Mouse (Mus musculus): ENCODE measurements around the gene Ifi213.
"Not testable (repeated sequence)": the region's sequence is repeated elsewhere in the genome, so short reads cannot be mapped to it uniquely, and the experiment has no call there.

Ifi213 gene

GRCm38 (mm10) chr1:173598838-173599494 is at the start of gene Ifi213:
Gene Ifi213, minus strand, starts transcription at chr1:173599274.
- not testable (repeated sequence) for DNase-seq

- DNase-seq = no peak
Measured at GRCm38 (mm10) chr1:173645393-173645792, 46.3 kb upstream of the Ifi213 start.

- DNase-seq = no peak
Measured at GRCm38 (mm10) chr1:173633969-173634645, 35.0 kb upstream of the Ifi213 start.

GRCm38 (mm10) chr1:173630622-173631021 is 31.5 kb upstream of the Ifi213 start, which contains the start of gene Ifi209:
Gene Ifi209, plus strand, starts transcription at chr1:173630917.
- DNase-seq = not testable (repeated sequence)

GRCm38 (mm10) chr1:173626686-173627085 is 27.6 kb upstream of the Ifi213 start:
- DNase-seq = no peak

GRCm38 (mm10) chr1:173624052-173624451 is 25.0 kb upstream of the Ifi213 start:
- no peak for DNase-seq

- not testable (repeated sequence) for DNase-seq
Measured at GRCm38 (mm10) chr1:173622216-173622615, 23.1 kb upstream of the Ifi213 start.

- not testable (repeated sequence) for DNase-seq
Measured at GRCm38 (mm10) chr1:173610291-173610690, 11.2 kb upstream of the Ifi213 start.

- DNase-seq = not testable (repeated sequence)
Measured at GRCm38 (mm10) chr1:173589698-173590097, 9.4 kb downstream of the Ifi213 start.

GRCm38 (mm10) chr1:173579921-173580585 is 19.0 kb downstream of the Ifi213 start:
- no peak for DNase-seq

GRCm38 (mm10) chr1:173579079-173579478 is 20.0 kb downstream of the Ifi213 start:
- DNase-seq = no peak

- not testable (repeated sequence) for DNase-seq
Measured at GRCm38 (mm10) chr1:173550491-173551050, 48.5 kb downstream of the Ifi213 start.

GRCm38 (mm10) chr1:173548798-173549197 is 50.3 kb downstream of the Ifi213 start:
- DNase-seq = not testable (repeated sequence)

- not testable (repeated sequence) for DNase-seq
Measured at GRCm38 (mm10) chr1:173535791-173536190, 63.3 kb downstream of the Ifi213 start, which contains the start of gene Ifi214. Gene Ifi214, minus strand, starts transcription at chr1:173535957.

GRCm38 (mm10) chr1:173521452-173521851 is 77.6 kb downstream of the Ifi213 start:
- DNase-seq = no peak
